Mouse (Mus musculus): ENCODE results near the gene Myrip. TPM values are rescaled to one million over a fixed set of nuclear protein-coding genes. Genes with fewer than 3 reads are reported as not detected.
"Not testable (repeated sequence)": the region's sequence is repeated elsewhere in the genome, so short reads cannot be mapped to it uniquely, and the experiment has no call there.

Gene Myrip
- polyA plus RNA-seq, 1 experiment from 2014 or later: 0.43 TPM

DNA sequence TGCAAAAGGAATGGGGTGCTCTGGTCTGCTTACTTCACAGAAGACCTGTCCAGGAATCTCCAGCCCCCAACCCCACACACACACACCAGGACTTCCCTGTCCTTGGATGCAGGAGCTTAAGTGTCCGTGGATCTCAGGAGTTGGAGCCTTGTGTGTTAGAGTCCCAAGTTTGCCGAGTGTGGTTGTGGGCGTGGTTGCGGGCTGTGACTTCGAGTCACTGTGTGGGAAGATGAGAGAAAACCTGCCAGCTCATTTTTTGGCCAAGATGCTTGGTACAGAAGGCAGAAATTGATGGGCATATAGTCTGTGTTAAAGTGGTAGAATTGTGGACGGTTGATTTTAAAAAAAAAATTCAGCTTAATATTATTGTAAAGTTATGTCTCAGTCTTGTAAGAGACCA is 60.3 kb downstream of the Myrip start:
- H3K4me1 ChIP-seq: no peaks in the 10 kb centered on the region
- H3K27ac ChIP-seq (replicated peaks): no peak overlapping the region
- H3K9me3 ChIP-seq (replicated peaks): no peaks in the 10 kb centered on the region
- H3K27me3 ChIP-seq (ENCODE audit: low read depth, poor library complexity, severe bottlenecking): no peaks in the 10 kb centered on the region
- no peaks in the 10 kb centered on the region for H3K36me3 ChIP-seq
- H3K4me3 ChIP-seq: no peak overlapping the region
- DNase-seq (ENCODE audit: low spot score): no peak
- WGBS: 89% methylated on average over 6 of the region's 6 CpGs

DNA sequence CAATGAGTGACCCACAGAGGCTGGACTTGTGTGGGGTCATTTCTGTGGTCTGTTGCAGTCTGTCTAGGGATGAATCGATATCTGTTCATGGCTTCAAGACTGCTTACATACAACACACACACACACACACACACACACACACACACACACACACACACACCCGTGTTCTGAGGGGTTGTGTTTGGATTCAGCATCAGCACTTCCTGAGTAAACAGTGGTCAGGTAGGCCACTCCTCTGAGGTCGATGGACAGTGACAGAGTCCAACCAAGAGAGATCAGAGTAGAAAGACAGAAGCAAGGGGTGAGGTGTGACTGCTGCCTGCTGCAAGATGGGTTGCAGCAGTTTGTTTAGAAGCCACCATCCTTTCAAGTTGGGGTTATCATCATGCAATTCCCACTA is 61.4 kb downstream of the Myrip start:
- DNase-seq (ENCODE audit: low spot score): no peak
- no peaks in the 10 kb centered on the region for H3K27me3 ChIP-seq (ENCODE audit: low read depth, poor library complexity, severe bottlenecking)
- no peaks in the 10 kb centered on the region for H3K4me1 ChIP-seq
- H3K9me3 ChIP-seq (replicated peaks): no peaks in the 10 kb centered on the region
- H3K4me3 ChIP-seq: no peak overlapping the region
- H3K36me3 ChIP-seq: no peaks in the 10 kb centered on the region
- 80% methylated on average over 3 of the region's 3 CpGs for WGBS
- no peak overlapping the region for H3K27ac ChIP-seq (replicated peaks)

GRCm38 (mm10) chr9:120364653-120365283 is 63.5 kb downstream of the Myrip start:
- Histone ChIP-seq H3K4me3 (no peak overlapping the region), H3K27me3 (ENCODE audit: low read depth, poor library complexity, severe bottlenecking) (no peaks in the 10 kb centered on the region), H3K36me3 (no peaks in the 10 kb centered on the region), H3K27ac (replicated peaks) (no peak overlapping the region), H3K4me1 (no peaks in the 10 kb centered on the region), H3K9me3 (replicated peaks) (no peaks in the 10 kb centered on the region)
- 90% methylated on average over 19 of the region's 19 CpGs for WGBS
- no peak for DNase-seq (ENCODE audit: low spot score)

GRCm38 (mm10) chr9:120367526-120367925 is 66.2 kb downstream of the Myrip start:
- no peaks in the 10 kb centered on the region for H3K36me3 ChIP-seq
- H3K27ac ChIP-seq (replicated peaks): no peak overlapping the region
- H3K4me1 ChIP-seq: no peaks in the 10 kb centered on the region
- H3K4me3 ChIP-seq: no peak overlapping the region
- DNase-seq (ENCODE audit: low spot score): no peak
- no peaks in the 10 kb centered on the region for H3K27me3 ChIP-seq (ENCODE audit: low read depth, poor library complexity, severe bottlenecking)
- H3K9me3 ChIP-seq (replicated peaks): no peaks in the 10 kb centered on the region
- 84% methylated on average over 1 of the region's 1 CpGs for WGBS

GRCm38 (mm10) chr9:120371633-120372032 is 70.3 kb downstream of the Myrip start:
- no peak overlapping the region for H3K27ac ChIP-seq (replicated peaks)
- H3K4me3 ChIP-seq: no peak overlapping the region
- DNase-seq (ENCODE audit: low spot score): no peak
- H3K27me3 ChIP-seq (ENCODE audit: low read depth, poor library complexity, severe bottlenecking): no peaks in the 10 kb centered on the region
- no peaks in the 10 kb centered on the region for H3K9me3 ChIP-seq (replicated peaks)
- no peaks in the 10 kb centered on the region for H3K36me3 ChIP-seq
- WGBS: 79% methylated on average over 5 of the region's 5 CpGs
- H3K4me1 ChIP-seq: no peaks in the 10 kb centered on the region

DNA sequence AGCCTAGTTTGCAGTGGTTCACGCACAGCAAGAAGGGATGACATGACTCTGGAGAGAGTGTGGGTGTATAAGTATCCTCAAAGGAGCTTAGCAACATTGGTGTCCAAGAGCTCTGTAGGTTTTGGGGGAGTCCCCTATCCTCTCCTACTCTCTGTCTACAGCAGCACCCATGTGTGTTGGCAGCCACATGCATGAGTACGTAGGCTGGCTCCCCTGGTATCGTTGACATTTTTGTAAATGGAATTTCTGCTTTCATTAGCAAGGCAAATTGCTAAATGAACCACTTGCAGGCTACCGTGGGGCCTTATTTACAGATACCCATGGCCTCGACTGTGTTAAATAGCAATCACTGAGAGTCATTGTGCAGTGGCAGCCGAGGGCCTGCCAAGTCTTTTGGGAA is 71.0 kb downstream of the Myrip start:
- WGBS: 91% methylated on average over 6 of the region's 6 CpGs
- Histone ChIP-seq H3K4me1 (no peaks in the 10 kb centered on the region), H3K36me3 (no peaks in the 10 kb centered on the region), H3K27ac (replicated peaks) (no peak overlapping the region), H3K27me3 (ENCODE audit: low read depth, poor library complexity, severe bottlenecking) (no peaks in the 10 kb centered on the region), H3K9me3 (replicated peaks) (no peaks in the 10 kb centered on the region), H3K4me3 (no peak overlapping the region)
- no peak for DNase-seq (ENCODE audit: low spot score)

- peaks cover 3% of the 10 kb centered on the region; the same call in 1 of the 2 replicates for H3K4me1 ChIP-seq
- no peaks in the 10 kb centered on the region for H3K9me3 ChIP-seq (replicated peaks)
- H3K27me3 ChIP-seq (ENCODE audit: low read depth, poor library complexity, severe bottlenecking): no peaks in the 10 kb centered on the region
Measured at GRCm38 (mm10) chr9:120377726-120378125, 76.4 kb downstream of the Myrip start.

GRCm38 (mm10) chr9:120395188-120395587 is 93.9 kb downstream of the Myrip start:
- H3K27me3 ChIP-seq (ENCODE audit: low read depth, poor library complexity, severe bottlenecking): no peaks in the 10 kb centered on the region
- WGBS: 39% methylated on average over 9 of the region's 9 CpGs

More at GRCm38 (mm10) chr9:120377726-120378125, 76.4 kb downstream of the Myrip start:
- peak; percentile 46 for DNase-seq (ENCODE audit: low spot score)
- no peak overlapping the region for H3K4me3 ChIP-seq
- H3K36me3 ChIP-seq: no peaks in the 10 kb centered on the region
- 35% methylated on average over 11 of the region's 11 CpGs for WGBS
- H3K27ac ChIP-seq (replicated peaks): no peak overlapping the region

GRCm38 (mm10) chr9:120396579-120397185 is 95.4 kb downstream of the Myrip start:
- 94% methylated on average over 7 of the region's 7 CpGs for WGBS
- H3K27me3 ChIP-seq (ENCODE audit: low read depth, poor library complexity, severe bottlenecking): no peaks in the 10 kb centered on the region

More at GRCm38 (mm10) chr9:120395188-120395587, 93.9 kb downstream of the Myrip start:
- Histone ChIP-seq H3K4me1 (0 out of 2 replicates have a peak, but pooled peaks cover 3% of the 10 kb centered on the region), H3K9me3 (replicated peaks) (no peaks in the 10 kb centered on the region), H3K4me3 (no peak overlapping the region), H3K27ac (replicated peaks) (no peak overlapping the region), H3K36me3 (no peaks in the 10 kb centered on the region)
- DNase-seq (ENCODE audit: low spot score): no peak

GRCm38 (mm10) chr9:120398289-120398688 is 97.0 kb downstream of the Myrip start:
- H3K27ac ChIP-seq (replicated peaks): no peak overlapping the region
- no peaks in the 10 kb centered on the region for H3K9me3 ChIP-seq (replicated peaks)
- no peak for DNase-seq (ENCODE audit: low spot score)
- H3K36me3 ChIP-seq: no peaks in the 10 kb centered on the region
- 0 out of 2 replicates have a peak, but pooled peaks cover 3% of the 10 kb centered on the region for H3K4me1 ChIP-seq
- WGBS: 90% methylated on average over 8 of the region's 8 CpGs
- no peaks in the 10 kb centered on the region for H3K27me3 ChIP-seq (ENCODE audit: low read depth, poor library complexity, severe bottlenecking)
- no peak overlapping the region for H3K4me3 ChIP-seq

More at GRCm38 (mm10) chr9:120396579-120397185, 95.4 kb downstream of the Myrip start:
- Histone ChIP-seq H3K4me1 (0 out of 2 replicates have a peak, but pooled peaks cover 3% of the 10 kb centered on the region), H3K36me3 (no peaks in the 10 kb centered on the region), H3K4me3 (no peak overlapping the region), H3K9me3 (replicated peaks) (no peaks in the 10 kb centered on the region), H3K27ac (replicated peaks) (no peak overlapping the region)
- no peak for DNase-seq (ENCODE audit: low spot score)

GRCm38 (mm10) chr9:120399537-120399936 is 98.2 kb downstream of the Myrip start:
- H3K27ac ChIP-seq (replicated peaks); H3K4me1 ChIP-seq; H3K4me3 ChIP-seq; H3K9me3 ChIP-seq (replicated peaks); H3K36me3 ChIP-seq; DNase-seq (ENCODE audit: low spot score); H3K27me3 ChIP-seq (ENCODE audit: low read depth, poor library complexity, severe bottlenecking): not testable (repeated sequence)
- 84% methylated on average over 2 of the region's 2 CpGs for WGBS

- DNase-seq (ENCODE audit: low spot score): no peak
- WGBS: 79% methylated on average over 3 of the region's 3 CpGs
- no peaks in the 10 kb centered on the region for H3K9me3 ChIP-seq (replicated peaks)
Measured at GRCm38 (mm10) chr9:120402368-120402767, 101.1 kb downstream of the Myrip start.

GRCm38 (mm10) chr9:120403661-120404060 is 102.3 kb downstream of the Myrip start:
- H3K27me3 ChIP-seq (ENCODE audit: low read depth, poor library complexity, severe bottlenecking): no peaks in the 10 kb centered on the region
- no peak overlapping the region for H3K4me3 ChIP-seq
- H3K9me3 ChIP-seq (replicated peaks): no peaks in the 10 kb centered on the region
- H3K36me3 ChIP-seq: no peaks in the 10 kb centered on the region
- 81% methylated on average over 5 of the region's 5 CpGs for WGBS
- no peaks in the 10 kb centered on the region for H3K4me1 ChIP-seq
- no peak overlapping the region for H3K27ac ChIP-seq (replicated peaks)
- no peak for DNase-seq (ENCODE audit: low spot score)

More at GRCm38 (mm10) chr9:120402368-120402767, 101.1 kb downstream of the Myrip start:
- no peaks in the 10 kb centered on the region for H3K27me3 ChIP-seq (ENCODE audit: low read depth, poor library complexity, severe bottlenecking)
- no peaks in the 10 kb centered on the region for H3K4me1 ChIP-seq
- H3K36me3 ChIP-seq: no peaks in the 10 kb centered on the region
- H3K27ac ChIP-seq (replicated peaks): no peak overlapping the region
- H3K4me3 ChIP-seq: no peak overlapping the region
